Mouse (Mus musculus) limb, embryonic 10.5 days (tissue): ENCODE measurements at regions not wholly inside any gene's neighbourhood (a gene's known extent, or its start where the extent isn't known, plus 50 kb on each side); places are given as distances from the start of the nearest gene placed in this dataset.

Experiments
- DNase-seq: peaks from one replicate; pipeline ENCODE4 v3.0.0-alpha.2; 2017; ENCODE audit warnings: low spot score
- H3K27ac ChIP-seq: fragments of 300-500 bp; sonication (generic); 2 replicates; pipeline ENCODE4 v1.5.1; 2016; ENCODE audit warnings: mild to moderate bottlenecking
- H3K27me3 ChIP-seq: fragments of 300-500 bp; sonication (generic); 2 replicates; pipeline ENCODE4 v1.6.1; 2016; ENCODE audit warnings: low read depth, mild to moderate bottlenecking; ENCODE audit not compliant: poor library complexity, severe bottlenecking
- H3K36me3 ChIP-seq: fragments of 300-500 bp; sonication (generic); 2 replicates; pipeline ENCODE4 v1.6.1; 2016; ENCODE audit warnings: mild to moderate bottlenecking, moderate library complexity
- H3K4me1 ChIP-seq: fragments of 300-500 bp; sonication (generic); 2 replicates; pipeline ENCODE4 v1.6.1; 2016
- H3K4me3 ChIP-seq: fragments of 300-500 bp; sonication (generic); 2 replicates; pipeline ENCODE4 v1.5.1; 2016; ENCODE audit warnings: mild to moderate bottlenecking, moderate library complexity
- H3K9me3 ChIP-seq: fragments of 300-500 bp; sonication (generic); replicated peaks from 2 replicates; pipeline ENCODE4 v1.6.1; 2016; ENCODE audit warnings: mild to moderate bottlenecking
- WGBS: fragments of 180-500 bp; shearing (Covaris S2); methylation state at CpG from one replicate; pipeline ENCODE4 v1.1.7; 2016; 5-methylcytosine and 5-hydroxymethylcytosine counted together

GRCm38 (mm10) chr2:128374926-128375325, 216.1 kb upstream of the Spdye4c start:
- Histone ChIP-seq H3K4me1 (peaks cover 13% of the 10 kb centered on the region), H3K27me3 (no peaks in the 10 kb centered on the region), H3K4me3 (no peak overlapping the region), H3K9me3 (no peaks in the 10 kb centered on the region), H3K36me3 (no peaks in the 10 kb centered on the region), H3K27ac (no peak overlapping the region)
- 94% methylated on average over 5 of the region's 5 CpGs for WGBS
- DNase-seq, result no peak

GRCm38 (mm10) chr2:128375827-128376226, 215.2 kb upstream of the Spdye4c start:
- H3K27me3 ChIP-seq, result no peaks in the 10 kb centered on the region
- DNase-seq, result no peak
- no peak overlapping the region for H3K27ac ChIP-seq
- 92% methylated on average over 3 of the region's 3 CpGs for WGBS
- H3K4me3 ChIP-seq, result no peak overlapping the region
- H3K36me3 ChIP-seq, result no peaks in the 10 kb centered on the region
- peaks cover 13% of the 10 kb centered on the region for H3K4me1 ChIP-seq
- H3K9me3 ChIP-seq, result no peaks in the 10 kb centered on the region

- peak overlapping the region; percentile 43; the same call in 1 of the 2 replicates for H3K27ac ChIP-seq
- no peaks in the 10 kb centered on the region for H3K27me3 ChIP-seq
- no peaks in the 10 kb centered on the region for H3K9me3 ChIP-seq
- H3K4me3 ChIP-seq, result no peak overlapping the region
- peaks cover 13% of the 10 kb centered on the region for H3K4me1 ChIP-seq
- DNase-seq, result no peak
- WGBS, result 58% methylated on average over 6 of the region's 6 CpGs
- no peaks in the 10 kb centered on the region for H3K36me3 ChIP-seq
Observed at GRCm38 (mm10) chr2:128377176-128377575, 213.8 kb upstream of the Spdye4c start.

GRCm38 (mm10) chr2:128377680-128378079, 213.3 kb upstream of the Spdye4c start:
- WGBS, result 69% methylated on average over 10 of the region's 10 CpGs
- no peak overlapping the region for H3K4me3 ChIP-seq
- no peak overlapping the region for H3K27ac ChIP-seq
- H3K9me3 ChIP-seq, result no peaks in the 10 kb centered on the region
- H3K4me1 ChIP-seq, result peaks cover 13% of the 10 kb centered on the region
- no peak for DNase-seq
- H3K27me3 ChIP-seq, result no peaks in the 10 kb centered on the region
- H3K36me3 ChIP-seq, result no peaks in the 10 kb centered on the region

GRCm38 (mm10) chr2:128378456-128378855, 212.6 kb upstream of the Spdye4c start:
- H3K27ac ChIP-seq, result no peak overlapping the region
- H3K4me3 ChIP-seq, result no peak overlapping the region
- no peaks in the 10 kb centered on the region for H3K9me3 ChIP-seq
- H3K4me1 ChIP-seq, result peaks cover 12% of the 10 kb centered on the region
- no peaks in the 10 kb centered on the region for H3K36me3 ChIP-seq
- 86% methylated on average over 7 of the region's 7 CpGs for WGBS
- H3K27me3 ChIP-seq, result no peaks in the 10 kb centered on the region
- DNase-seq, result no peak

GRCm38 (mm10) chr2:128379151-128379550, 211.9 kb upstream of the Spdye4c start:
- no peak for DNase-seq
- no peaks in the 10 kb centered on the region for H3K27me3 ChIP-seq
- 87% methylated on average over 8 of the region's 8 CpGs for WGBS

GRCm38 (mm10) chr2:128379554-128379953, 211.5 kb upstream of the Spdye4c start:
- Histone ChIP-seq H3K4me1 (peaks cover 9% of the 10 kb centered on the region), H3K27ac (no peak overlapping the region), H3K9me3 (no peaks in the 10 kb centered on the region), H3K36me3 (no peaks in the 10 kb centered on the region), H3K4me3 (no peak overlapping the region), H3K27me3 (no peaks in the 10 kb centered on the region)
- WGBS, result 76% methylated on average over 8 of the region's 8 CpGs
- no peak for DNase-seq

More at GRCm38 (mm10) chr2:128379151-128379550, 211.9 kb upstream of the Spdye4c start:
- Histone ChIP-seq H3K4me3 (no peak overlapping the region), H3K9me3 (no peaks in the 10 kb centered on the region), H3K27ac (no peak overlapping the region), H3K4me1 (peaks cover 9% of the 10 kb centered on the region), H3K36me3 (no peaks in the 10 kb centered on the region)

GRCm38 (mm10) chr2:128380581-128380980, 210.4 kb upstream of the Spdye4c start:
- DNase-seq, result no peak
- no peaks in the 10 kb centered on the region for H3K9me3 ChIP-seq
- H3K27ac ChIP-seq, result no peak overlapping the region
- H3K4me3 ChIP-seq, result no peak overlapping the region
- no peaks in the 10 kb centered on the region for H3K36me3 ChIP-seq
- 63% methylated on average over 7 of the region's 7 CpGs for WGBS
- H3K27me3 ChIP-seq, result no peaks in the 10 kb centered on the region
- peaks cover 9% of the 10 kb centered on the region for H3K4me1 ChIP-seq

- H3K27ac ChIP-seq, result no peak overlapping the region
- no peaks in the 10 kb centered on the region for H3K9me3 ChIP-seq
- H3K4me1 ChIP-seq, result peaks cover 9% of the 10 kb centered on the region
- WGBS, result 81% methylated on average over 5 of the region's 5 CpGs
- H3K4me3 ChIP-seq, result no peak overlapping the region
- no peaks in the 10 kb centered on the region for H3K27me3 ChIP-seq
- no peaks in the 10 kb centered on the region for H3K36me3 ChIP-seq
- no peak for DNase-seq
Observed at GRCm38 (mm10) chr2:128381684-128382205, 209.3 kb upstream of the Spdye4c start.

GRCm38 (mm10) chr2:128382473-128382872, 208.5 kb upstream of the Spdye4c start:
- H3K9me3 ChIP-seq, result no peaks in the 10 kb centered on the region
- WGBS, result 86% methylated on average over 4 of the region's 4 CpGs
- peaks cover 2% of the 10 kb centered on the region for H3K4me1 ChIP-seq
- no peak overlapping the region for H3K27ac ChIP-seq
- DNase-seq, result no peak
- H3K36me3 ChIP-seq, result no peaks in the 10 kb centered on the region
- H3K4me3 ChIP-seq, result no peak overlapping the region
- no peaks in the 10 kb centered on the region for H3K27me3 ChIP-seq

GRCm38 (mm10) chr2:128384612-128385011, 206.4 kb upstream of the Spdye4c start:
- 85% methylated on average over 10 of the region's 10 CpGs for WGBS
- DNase-seq, result no peak
- peaks cover 8% of the 10 kb centered on the region; the same call in 1 of the 2 replicates for H3K4me1 ChIP-seq
- H3K9me3 ChIP-seq, result no peaks in the 10 kb centered on the region
- H3K27ac ChIP-seq, result no peak overlapping the region
- no peak overlapping the region for H3K4me3 ChIP-seq
- no peaks in the 10 kb centered on the region for H3K27me3 ChIP-seq
- no peaks in the 10 kb centered on the region for H3K36me3 ChIP-seq

- Histone ChIP-seq H3K4me1 (peaks cover 23% of the 10 kb centered on the region), H3K27me3 (no peaks in the 10 kb centered on the region), H3K36me3 (no peaks in the 10 kb centered on the region), H3K27ac (no peak overlapping the region), H3K4me3 (no peak overlapping the region), H3K9me3 (no peaks in the 10 kb centered on the region)
- DNase-seq, result no peak
- WGBS, result 74% methylated on average over 4 of the region's 4 CpGs
Observed at GRCm38 (mm10) chr2:128386846-128387621, 204.0 kb upstream of the Spdye4c start.

GRCm38 (mm10) chr2:128387851-128388471, 203.0 kb upstream of the Spdye4c start:
- 87% methylated on average over 8 of the region's 8 CpGs for WGBS
- no peak overlapping the region for H3K27ac ChIP-seq
- no peaks in the 10 kb centered on the region for H3K36me3 ChIP-seq
- no peak for DNase-seq
- no peaks in the 10 kb centered on the region for H3K27me3 ChIP-seq
- H3K4me1 ChIP-seq, result peaks cover 32% of the 10 kb centered on the region
- no peaks in the 10 kb centered on the region for H3K9me3 ChIP-seq
- H3K4me3 ChIP-seq, result no peak overlapping the region
